Mouse (Mus musculus): ENCODE data around the gene Atg4c. TPM values are rescaled to one million over a fixed set of nuclear protein-coding genes. Genes with fewer than 3 reads are reported as not detected.

Atg4c gene
- polyA plus RNA-seq, 1 experiment: 38.3 TPM

DNA sequence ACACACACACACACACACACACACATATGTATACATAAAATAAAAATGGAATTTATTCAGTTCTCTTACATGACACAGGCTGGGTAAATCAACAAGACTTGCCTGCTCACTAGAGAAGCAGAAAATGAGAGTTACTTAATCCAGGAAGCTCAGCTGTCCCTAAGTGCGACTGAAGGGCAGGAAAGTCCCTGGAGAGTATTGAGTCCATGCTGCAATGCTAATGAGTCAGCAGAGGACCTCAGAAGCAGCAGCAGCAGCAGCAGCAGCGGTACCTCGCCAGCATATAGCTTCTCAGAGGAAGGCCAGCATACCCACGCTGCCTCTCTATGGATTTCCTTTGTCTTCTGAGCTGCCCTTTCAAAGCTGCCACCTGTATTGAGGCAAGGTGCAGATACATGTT, 30.2 kb upstream of the Atg4c start:
- no peaks in the 10 kb centered on the region for H3K4me1 ChIP-seq (ENCODE audit: control insufficient read depth, insufficient read depth, low read length)
- no peak overlapping the region for H3K27ac ChIP-seq (ENCODE audit: insufficient read depth, low read length)
- H3K4me3 ChIP-seq (ENCODE audit: insufficient read depth, low read length): no peak overlapping the region
- no peak for TF ChIP-seq CTCF (IDR thresholded peaks at IDR 0.05; ENCODE audit: extremely low read depth, insufficient read depth, low read length)
- no peak for TF ChIP-seq POLR2A (IDR thresholded peaks at IDR 0.05; ENCODE audit: extremely low read depth, insufficient read depth, low read length)

GRCm38 (mm10) chr4:99168869-99169268, 24.9 kb upstream of the Atg4c start:
- TF ChIP-seq POLR2A (IDR thresholded peaks at IDR 0.05; ENCODE audit: extremely low read depth, insufficient read depth, low read length): no peak
- TF ChIP-seq CTCF (IDR thresholded peaks at IDR 0.05; ENCODE audit: extremely low read depth, insufficient read depth, low read length): no peak
- Histone ChIP-seq H3K27ac (ENCODE audit: insufficient read depth, low read length) (no peak overlapping the region), H3K4me3 (ENCODE audit: insufficient read depth, low read length) (no peak overlapping the region), H3K4me1 (ENCODE audit: control insufficient read depth, insufficient read depth, low read length) (no peaks in the 10 kb centered on the region)

- Histone ChIP-seq H3K4me1 (ENCODE audit: control insufficient read depth, insufficient read depth, low read length) (no peaks in the 10 kb centered on the region), H3K27ac (ENCODE audit: insufficient read depth, low read length) (no peak overlapping the region), H3K4me3 (ENCODE audit: insufficient read depth, low read length) (no peak overlapping the region)
- TF ChIP-seq POLR2A (IDR thresholded peaks at IDR 0.05; ENCODE audit: extremely low read depth, insufficient read depth, low read length): no peak
- no peak for TF ChIP-seq CTCF (IDR thresholded peaks at IDR 0.05; ENCODE audit: extremely low read depth, insufficient read depth, low read length)
Measured at GRCm38 (mm10) chr4:99174265-99174664, 19.5 kb upstream of the Atg4c start.

DNA sequence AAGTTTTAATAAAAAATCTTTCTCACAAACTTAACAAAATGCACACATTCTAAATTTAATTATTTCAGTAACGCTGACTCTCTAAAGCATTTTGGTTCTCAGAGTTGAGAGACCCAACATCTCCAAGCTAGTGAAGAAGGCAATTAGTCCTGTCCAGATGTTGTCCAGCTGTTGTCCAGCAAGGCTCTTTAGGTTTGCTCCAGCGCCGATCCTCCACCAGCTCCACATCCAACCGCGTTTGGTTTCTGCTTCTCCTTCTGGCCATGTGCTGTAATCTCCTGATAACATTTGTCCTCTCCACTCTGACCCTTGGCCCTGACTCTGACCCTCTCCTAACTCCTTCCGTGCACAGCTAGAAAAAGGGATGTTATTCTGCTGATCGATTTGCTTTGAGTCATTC, 16.9 kb upstream of the Atg4c start:
- H3K27ac ChIP-seq (ENCODE audit: insufficient read depth, low read length): no peak overlapping the region
- H3K4me1 ChIP-seq (ENCODE audit: control insufficient read depth, insufficient read depth, low read length): no peaks in the 10 kb centered on the region
- no peak overlapping the region for H3K4me3 ChIP-seq (ENCODE audit: insufficient read depth, low read length)
- TF ChIP-seq POLR2A (IDR thresholded peaks at IDR 0.05; ENCODE audit: extremely low read depth, insufficient read depth, low read length) (no peak), CTCF (IDR thresholded peaks at IDR 0.05; ENCODE audit: extremely low read depth, insufficient read depth, low read length) (no peak)

DNA sequence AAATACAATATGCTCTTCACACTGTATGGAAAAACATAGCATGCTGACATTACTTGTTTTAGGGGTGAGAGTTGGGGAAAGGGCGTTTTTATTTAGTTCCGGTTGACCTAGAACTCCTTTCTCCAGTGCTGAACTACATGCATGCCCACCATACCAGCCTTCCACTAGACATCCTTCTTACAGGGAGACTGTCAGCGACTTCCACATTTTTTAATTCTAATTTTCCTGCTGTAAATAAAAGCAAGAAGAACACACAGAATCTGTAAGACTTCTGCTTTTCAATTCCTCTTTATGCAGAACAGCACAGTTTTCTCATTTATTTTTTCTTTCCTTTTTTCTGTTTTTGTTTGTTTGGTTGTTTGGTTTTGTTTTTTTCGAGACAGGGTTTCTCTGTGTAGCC, 16.5 kb upstream of the Atg4c start:
- Histone ChIP-seq H3K4me1 (ENCODE audit: control insufficient read depth, insufficient read depth, low read length) (no peaks in the 10 kb centered on the region), H3K27ac (ENCODE audit: insufficient read depth, low read length) (no peak overlapping the region), H3K4me3 (ENCODE audit: insufficient read depth, low read length) (no peak overlapping the region)
- TF ChIP-seq CTCF (IDR thresholded peaks at IDR 0.05; ENCODE audit: extremely low read depth, insufficient read depth, low read length): no peak

- TF ChIP-seq POLR2A (IDR thresholded peaks at IDR 0.05; ENCODE audit: extremely low read depth, insufficient read depth, low read length) (no peak), CTCF (IDR thresholded peaks at IDR 0.05; ENCODE audit: extremely low read depth, insufficient read depth, low read length) (no peak)
- no peak overlapping the region for H3K27ac ChIP-seq (ENCODE audit: insufficient read depth, low read length)
- H3K4me1 ChIP-seq (ENCODE audit: control insufficient read depth, insufficient read depth, low read length): no peaks in the 10 kb centered on the region
- H3K4me3 ChIP-seq (ENCODE audit: insufficient read depth, low read length): no peak overlapping the region
Measured at GRCm38 (mm10) chr4:99178851-99179250, 14.9 kb upstream of the Atg4c start.

DNA sequence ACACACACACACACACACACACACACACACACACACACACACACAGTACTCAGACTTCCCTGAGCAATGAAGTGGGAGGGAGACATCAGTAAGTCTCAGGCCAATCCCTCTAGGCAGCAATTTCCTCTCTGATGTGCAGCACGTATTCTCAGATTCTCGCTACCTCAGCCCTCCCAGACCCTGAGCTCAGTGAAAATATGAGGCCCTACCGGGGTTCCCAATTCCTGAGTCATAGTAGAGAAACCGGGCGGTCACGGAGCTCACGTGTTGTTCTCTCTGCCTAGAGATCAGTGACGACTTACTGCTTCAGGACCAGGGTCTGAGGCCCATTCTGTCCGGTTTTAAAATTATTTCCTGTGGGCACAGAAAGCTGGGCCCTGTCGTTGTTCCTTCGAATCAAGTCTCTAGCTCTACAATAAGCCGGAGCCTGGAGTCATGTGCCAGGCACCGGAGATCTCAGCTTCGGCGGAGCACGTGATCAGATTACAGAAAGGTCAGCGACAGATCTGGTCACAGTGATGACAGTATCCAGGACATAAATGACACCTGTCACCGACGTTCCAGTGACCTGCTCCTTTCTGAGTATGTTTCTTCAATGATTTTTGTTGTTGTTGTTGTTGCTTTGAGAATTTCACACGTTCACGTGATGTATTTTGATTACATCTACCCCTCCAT, 14.2 kb upstream of the Atg4c start:
- TF ChIP-seq POLR2A (IDR thresholded peaks at IDR 0.05; ENCODE audit: extremely low read depth, insufficient read depth, low read length): no peak
- no peak for TF ChIP-seq CTCF (IDR thresholded peaks at IDR 0.05; ENCODE audit: extremely low read depth, insufficient read depth, low read length)
- Histone ChIP-seq H3K4me3 (ENCODE audit: insufficient read depth, low read length) (no peak overlapping the region), H3K27ac (ENCODE audit: insufficient read depth, low read length) (no peak overlapping the region), H3K4me1 (ENCODE audit: control insufficient read depth, insufficient read depth, low read length) (no peaks in the 10 kb centered on the region)

DNA sequence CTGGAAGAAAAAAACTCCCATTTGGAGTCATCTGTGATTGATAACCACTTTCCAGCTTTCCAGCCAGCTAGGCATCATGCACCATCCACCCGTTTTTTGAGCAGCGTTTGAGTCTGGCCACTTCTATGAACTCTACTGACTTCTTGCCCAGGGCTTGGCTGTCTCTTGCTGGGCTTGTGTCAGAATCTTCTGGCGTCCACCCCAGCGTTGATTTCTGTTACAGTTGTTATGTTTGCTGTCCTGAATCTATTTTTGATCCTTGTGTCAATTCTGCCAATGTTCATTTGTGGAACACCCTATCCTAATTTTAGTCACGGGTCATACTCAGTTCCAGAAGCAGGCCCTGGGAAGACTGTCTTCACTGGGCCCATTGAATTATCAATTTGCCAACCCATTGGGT, 12.8 kb upstream of the Atg4c start:
- TF ChIP-seq CTCF (IDR thresholded peaks at IDR 0.05; ENCODE audit: extremely low read depth, insufficient read depth, low read length) (no peak), POLR2A (IDR thresholded peaks at IDR 0.05; ENCODE audit: extremely low read depth, insufficient read depth, low read length) (no peak)
- H3K4me3 ChIP-seq (ENCODE audit: insufficient read depth, low read length): no peak overlapping the region
- H3K27ac ChIP-seq (ENCODE audit: insufficient read depth, low read length): no peak overlapping the region
- no peaks in the 10 kb centered on the region for H3K4me1 ChIP-seq (ENCODE audit: control insufficient read depth, insufficient read depth, low read length)

DNA sequence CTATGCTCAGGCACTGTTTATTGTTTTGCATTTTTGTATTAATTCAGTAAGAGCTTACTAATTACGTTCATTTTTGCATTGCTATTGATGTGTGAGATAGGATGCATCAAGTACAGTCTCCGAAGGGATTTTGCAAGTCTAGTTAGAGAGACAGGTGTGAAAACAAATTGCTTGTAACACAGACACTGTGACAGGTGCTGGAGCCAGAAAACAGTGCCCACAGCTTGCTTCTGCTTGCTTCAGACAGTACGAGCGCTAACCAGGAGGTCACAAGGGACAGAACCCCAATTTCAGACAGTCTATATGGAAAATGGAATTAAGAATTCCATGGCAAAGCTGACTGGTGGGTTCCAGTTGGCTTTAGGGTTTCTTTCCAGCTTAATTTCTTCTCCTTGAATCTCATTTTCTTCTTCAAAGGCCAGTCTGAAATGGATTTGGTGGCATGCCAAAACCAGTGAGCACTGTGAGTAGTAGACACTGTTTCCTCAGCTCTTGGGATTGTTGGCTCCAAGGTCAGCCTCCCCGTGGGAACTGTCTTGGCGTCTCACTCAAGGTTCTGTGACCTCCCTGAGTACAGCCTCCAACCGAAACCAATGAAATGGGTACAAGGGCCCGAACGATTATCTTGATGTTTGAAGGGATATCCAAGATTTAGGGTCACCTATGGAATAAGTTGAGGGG, 11.9 kb upstream of the Atg4c start:
- Histone ChIP-seq H3K27ac (ENCODE audit: insufficient read depth, low read length) (no peak overlapping the region), H3K4me1 (ENCODE audit: control insufficient read depth, insufficient read depth, low read length) (no peaks in the 10 kb centered on the region), H3K4me3 (ENCODE audit: insufficient read depth, low read length) (no peak overlapping the region)
- TF ChIP-seq CTCF (IDR thresholded peaks at IDR 0.05; ENCODE audit: extremely low read depth, insufficient read depth, low read length): no peak
- no peak for TF ChIP-seq POLR2A (IDR thresholded peaks at IDR 0.05; ENCODE audit: extremely low read depth, insufficient read depth, low read length)
